Mouse (Mus musculus) left cerebral cortex, postnatal 14 days (tissue): Measurements from ENCODE around the gene Olfr1099. TPM values are rescaled to one million over a fixed set of nuclear protein-coding genes. Genes with fewer than 3 reads are reported as not detected.

Experiments
- DNase-seq, 2 experiments: peaks; one replicate each; pipeline ENCODE4 v3.0.0; 2021 to 2022; ENCODE audit warnings: low spot score in 2 of 2, mixed read lengths in 1 of 2
- intact Hi-C: fragments of 180-260 bp; cut with DNase I; formaldehyde crosslinking; loops from one replicate; pipeline ENCODE4 v1.15.1; 2025
- long read RNA-seq, 2 experiments: library from polyadenylated mRNA; stranded (forward); transcript quantifications; one replicate each; pipeline ENCODE4 v2.0.0; 2021
- total RNA-seq, 2 experiments: library from RNA; stranded (reverse); gene quantifications; 2 replicates each; pipeline ENCODE4 v1.2.3; 2021

The Olfr1099 gene
- not detected for total RNA-seq
- long read RNA-seq, experiment 1 = 0 reads
- long read RNA-seq, experiment 2 = 0 reads

DNA sequence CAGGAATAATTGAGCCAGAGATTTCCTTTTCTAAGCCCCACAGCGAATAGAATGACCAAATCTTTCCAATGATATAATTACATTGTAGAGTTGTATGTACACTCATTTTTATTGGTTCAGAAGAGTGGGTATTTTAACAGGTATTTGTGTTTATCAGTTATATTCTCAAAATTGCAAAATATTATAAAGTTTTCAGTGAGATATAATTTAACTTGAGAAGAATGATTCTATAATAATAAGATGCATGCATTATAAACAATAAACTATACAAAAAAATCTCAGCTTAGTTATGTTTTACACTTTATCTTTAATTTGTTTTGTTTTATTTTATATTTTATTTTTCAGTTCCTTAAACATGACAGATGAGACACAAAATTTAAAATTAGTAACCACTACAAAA lies at the start of gene Olfr1099:
Olfr1099 (minus strand) TSS at position 101 of the 400 bp plus-strand sequence.
- no peak for DNase-seq

DNA sequence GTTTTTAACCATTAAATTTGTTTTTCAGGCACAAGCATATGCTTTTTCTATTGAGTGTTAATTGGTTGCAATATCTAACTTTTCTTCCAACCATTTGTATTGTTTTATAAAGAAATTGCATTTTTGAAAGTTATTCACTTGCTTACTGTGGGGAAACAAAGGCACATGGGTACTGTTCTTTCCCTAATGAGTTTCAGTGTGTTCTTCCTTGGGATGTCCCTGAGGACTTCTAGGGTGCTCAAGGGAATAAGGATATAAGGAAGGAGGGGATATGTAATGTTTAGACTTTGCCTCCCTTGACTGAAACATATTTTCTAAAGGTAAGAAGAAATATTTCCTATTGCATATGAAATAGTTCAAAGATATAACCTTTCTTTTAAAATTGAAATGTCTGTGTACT lies 37.6 kb upstream of the Olfr1099 start, which contains the start of gene Olfr1102:
Olfr1102 (plus strand) TSS at position 301 of the 400 bp plus-strand sequence.
- intact Hi-C loops = no loop called here

More for the DNA sequence above, at the start of gene Olfr1099:
- intact Hi-C loops = no loop called here

DNA sequence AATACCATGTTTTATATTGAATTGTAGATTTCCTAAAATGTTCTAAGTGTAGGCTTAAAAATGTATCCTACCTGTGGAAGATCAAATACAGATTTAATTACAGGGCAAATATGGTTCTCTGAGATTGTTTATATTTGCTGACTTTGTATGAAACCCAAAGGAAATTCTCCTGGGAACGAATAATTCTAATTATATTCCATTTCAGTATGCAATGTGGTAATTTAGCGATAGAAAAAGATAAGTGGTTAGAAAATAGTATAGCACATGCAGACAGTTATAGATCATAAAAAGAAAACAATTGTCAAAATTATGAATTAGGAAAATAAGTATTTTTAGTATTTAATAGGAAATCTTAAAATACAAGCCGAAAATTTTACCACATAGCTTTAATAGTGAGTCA lies 30.6 kb upstream of the Olfr1099 start, which contains the start of gene Olfr1101:
Olfr1101 (minus strand) TSS at position 101 of the 400 bp plus-strand sequence.
- intact Hi-C loops = no loop called here
- no peak for DNase-seq

More for the DNA sequence above, 37.6 kb upstream of the Olfr1099 start, which contains the start of gene Olfr1102:
- DNase-seq = no peak

DNA sequence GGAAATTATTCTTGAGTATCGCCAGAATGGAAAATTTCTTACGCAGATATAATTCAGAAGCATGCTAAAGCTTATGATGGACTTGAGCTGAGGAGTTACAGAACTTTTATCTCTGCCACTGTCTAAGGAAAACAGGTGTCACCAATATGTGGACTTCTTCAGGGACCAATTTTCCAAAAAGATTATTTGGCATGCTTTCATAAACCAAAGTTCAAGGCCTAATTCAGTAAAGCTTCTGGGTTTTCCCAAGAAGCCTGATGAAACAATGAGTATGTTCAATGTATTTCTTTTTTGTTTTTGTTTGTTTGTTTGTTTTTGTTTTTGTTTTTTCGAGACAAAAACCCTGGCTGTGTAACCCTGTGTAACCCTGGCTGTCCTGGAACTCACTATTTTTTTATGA lies 19.4 kb upstream of the Olfr1099 start, which contains the start of gene Olfr1100:
Olfr1100 (minus strand) TSS at position 101 of the 400 bp plus-strand sequence.
- intact Hi-C loops = no loop called here
- no peak for DNase-seq

DNA sequence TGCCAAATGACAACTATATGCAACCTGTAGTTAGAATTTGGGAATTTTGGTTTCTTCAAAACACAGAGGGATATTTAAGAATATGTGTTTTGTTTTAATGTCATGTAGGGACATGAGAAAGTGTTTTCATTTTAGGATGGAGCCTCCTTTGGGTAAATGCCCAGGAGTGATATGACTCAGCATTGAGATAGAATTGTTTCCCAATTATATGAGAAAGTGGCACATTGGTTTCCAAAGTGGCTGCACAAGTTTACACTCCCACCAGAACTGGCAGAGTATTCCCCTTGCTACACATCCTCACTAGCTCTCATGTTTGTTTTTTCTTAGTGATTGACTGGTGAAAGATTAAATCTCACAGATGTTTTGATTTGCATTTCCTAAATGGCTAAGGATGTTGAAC lies 33.9 kb downstream of the Olfr1099 start:
- DNase-seq = peak; percentile 3 to 64
- intact Hi-C loops = no loop called here

DNA sequence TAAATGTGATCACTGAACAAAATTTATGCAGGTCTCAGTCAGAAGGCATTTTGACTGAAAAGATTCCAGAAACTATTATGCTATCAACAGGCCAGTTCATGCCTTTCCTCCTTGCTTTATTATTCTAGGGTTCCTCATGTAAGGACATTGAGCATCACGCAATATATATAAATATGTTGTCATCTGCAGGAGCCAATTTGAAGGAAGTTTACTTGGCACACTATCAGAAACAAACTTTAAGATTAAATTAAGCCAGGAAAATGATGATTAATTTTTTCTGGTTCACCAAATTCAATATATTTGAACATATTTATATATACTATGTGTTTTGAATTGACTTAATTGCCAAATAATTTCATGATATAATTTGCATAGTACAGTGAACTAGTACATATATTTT lies 36.0 kb downstream of the Olfr1099 start, which contains the start of gene Olfr1098:
Olfr1098 (minus strand) TSS at position 101 of the 400 bp plus-strand sequence.
- intact Hi-C loops = no loop called here
- no peak for DNase-seq

DNA sequence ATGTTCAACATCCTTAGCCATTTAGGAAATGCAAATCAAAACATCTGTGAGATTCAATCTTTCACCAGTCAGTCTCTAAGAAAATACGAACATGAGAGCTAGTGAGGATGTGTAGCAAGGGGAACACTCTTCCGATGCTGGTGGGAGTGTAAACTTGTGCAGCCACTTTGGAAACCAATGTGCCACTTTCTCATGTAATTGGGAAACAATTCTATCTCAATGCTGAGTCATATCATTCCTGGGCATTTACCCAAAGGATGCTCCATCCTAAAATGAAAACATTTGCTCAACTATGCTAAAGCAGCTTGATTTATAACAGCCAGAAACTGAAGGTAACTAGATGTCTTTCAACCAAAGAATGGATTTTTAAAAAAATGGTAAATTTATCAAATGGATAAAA lies 54.8 kb downstream of the Olfr1099 start:
- intact Hi-C loops = no loop called here
- DNase-seq = peak in 1 of 2 experiments; percentile 6

Other genes with a start within 250 kb of the Olfr1099 start
- gene Olfr1089, start 227.0 kb downstream of the Olfr1099 start, total RNA-seq = not detected
- not detected for gene Olfr1090, start 201.7 kb downstream of the Olfr1099 start, total RNA-seq
- gene Olfr1093, start 178.2 kb downstream of the Olfr1099 start, total RNA-seq = not detected
- gene Olfr141, start 150.7 kb downstream of the Olfr1099 start, total RNA-seq = not detected
- not detected for gene Olfr1094, start 136.0 kb downstream of the Olfr1099 start, total RNA-seq
- gene Olfr1095, start 109.0 kb downstream of the Olfr1099 start, total RNA-seq = not detected
- not detected for gene Gm13723, start 85.9 kb downstream of the Olfr1099 start, total RNA-seq
- gene Olfr1097, start 68.5 kb downstream of the Olfr1099 start, total RNA-seq = not detected
- gene Olfr1098, start 36.1 kb downstream of the Olfr1099 start, total RNA-seq = not detected
- gene Olfr1100, start 19.3 kb upstream of the Olfr1099 start, total RNA-seq = not detected
- not detected for gene Olfr1101, start 30.5 kb upstream of the Olfr1099 start, total RNA-seq
- gene Olfr1102, start 37.7 kb upstream of the Olfr1099 start, total RNA-seq = not detected
- gene Olfr1104, start 66.4 kb upstream of the Olfr1099 start, total RNA-seq = not detected
- not detected for gene Olfr1105, start 75.8 kb upstream of the Olfr1099 start, total RNA-seq
- gene Olfr1106, start 91.6 kb upstream of the Olfr1099 start, total RNA-seq = not detected
- not detected for gene Olfr1107, start 115.1 kb upstream of the Olfr1099 start, total RNA-seq
- gene Olfr1109, start 135.3 kb upstream of the Olfr1099 start, total RNA-seq = not detected
- not detected for gene Olfr259, start 153.9 kb upstream of the Olfr1099 start, total RNA-seq
- not detected for gene Olfr1110, start 179.6 kb upstream of the Olfr1099 start, total RNA-seq
- gene Olfr1111, start 191.9 kb upstream of the Olfr1099 start, total RNA-seq = not detected
- gene Olfr1112, start 227.1 kb upstream of the Olfr1099 start, total RNA-seq = not detected
- gene Olfr1113, start 248.3 kb upstream of the Olfr1099 start, total RNA-seq = not detected